Mouse (Mus musculus): ENCODE data around the gene Znrf2.

DNA sequence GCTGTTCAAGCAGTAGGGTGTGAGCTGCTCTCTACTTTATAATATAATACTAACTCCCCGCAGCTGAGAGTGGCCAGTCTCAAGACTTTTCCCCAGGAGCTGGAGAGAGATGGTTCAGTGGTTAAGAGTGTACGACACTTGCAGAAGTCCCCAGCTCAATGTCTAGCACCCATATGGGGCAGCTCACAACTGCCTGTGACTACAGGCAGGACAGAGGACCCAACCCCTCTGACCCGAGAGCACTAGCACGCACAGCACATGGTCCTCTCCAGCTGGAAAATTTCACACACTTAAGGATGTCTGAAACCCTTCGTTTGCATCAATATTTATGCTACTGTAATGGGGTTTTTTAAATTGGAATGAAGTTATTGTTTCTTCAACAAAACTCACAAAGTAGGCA lies 56.3 kb downstream of the Znrf2 start:
- TF ChIP-seq GATA1 (IDR thresholded peaks at IDR 0.05; ENCODE audit: borderline replicate concordance, low read length) (no peak), FLI1 (IDR thresholded peaks at IDR 0.05; ENCODE audit: low read length) (no peak)
